Mouse (Mus musculus): ENCODE data around the gene Vat1l.

Gene Vat1l

GRCm38 (mm10) chr8:114384189-114384588 is 178.8 kb downstream of the Vat1l start:
- no peak for ATAC-seq (ENCODE audit: insufficient number of reproducible peaks, low FRiP score, low TSS enrichment)

GRCm38 (mm10) chr8:114387494-114387893 is 182.1 kb downstream of the Vat1l start:
- no peak for ATAC-seq (ENCODE audit: insufficient number of reproducible peaks, low FRiP score, low TSS enrichment)

- ATAC-seq (ENCODE audit: insufficient number of reproducible peaks, low FRiP score, low TSS enrichment), result no peak
Measured at GRCm38 (mm10) chr8:114390465-114391254, 185.2 kb downstream of the Vat1l start.

GRCm38 (mm10) chr8:114398326-114398725 is 192.9 kb downstream of the Vat1l start:
- ATAC-seq (ENCODE audit: insufficient number of reproducible peaks, low FRiP score, low TSS enrichment), result no peak

DNA sequence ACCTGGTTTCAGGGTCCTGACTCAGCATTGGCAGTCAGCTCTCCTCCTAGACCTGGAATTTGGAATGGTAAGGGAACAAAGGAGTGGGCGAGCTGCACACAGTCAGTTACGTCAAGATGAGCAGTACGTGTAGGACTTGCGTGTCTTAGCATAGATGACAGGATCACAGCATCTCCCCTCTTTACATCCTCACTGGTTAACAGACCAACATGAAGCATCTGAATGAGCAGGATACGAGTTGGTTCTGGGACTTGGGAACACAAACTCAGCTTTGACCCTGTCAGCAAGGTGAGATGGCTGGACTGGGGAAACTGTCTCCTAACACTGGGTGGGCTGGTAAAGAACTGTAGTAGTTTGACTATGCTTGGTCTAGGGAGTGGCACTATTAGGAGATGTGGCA is 193.9 kb downstream of the Vat1l start:
- ATAC-seq (ENCODE audit: insufficient number of reproducible peaks, low FRiP score, low TSS enrichment), result no peak

- ATAC-seq (ENCODE audit: insufficient number of reproducible peaks, low FRiP score, low TSS enrichment), result no peak
Measured at GRCm38 (mm10) chr8:114401679-114402078, 196.3 kb downstream of the Vat1l start.

GRCm38 (mm10) chr8:114411421-114411820 is 206.0 kb downstream of the Vat1l start:
- no peak for ATAC-seq (ENCODE audit: insufficient number of reproducible peaks, low FRiP score, low TSS enrichment)

DNA sequence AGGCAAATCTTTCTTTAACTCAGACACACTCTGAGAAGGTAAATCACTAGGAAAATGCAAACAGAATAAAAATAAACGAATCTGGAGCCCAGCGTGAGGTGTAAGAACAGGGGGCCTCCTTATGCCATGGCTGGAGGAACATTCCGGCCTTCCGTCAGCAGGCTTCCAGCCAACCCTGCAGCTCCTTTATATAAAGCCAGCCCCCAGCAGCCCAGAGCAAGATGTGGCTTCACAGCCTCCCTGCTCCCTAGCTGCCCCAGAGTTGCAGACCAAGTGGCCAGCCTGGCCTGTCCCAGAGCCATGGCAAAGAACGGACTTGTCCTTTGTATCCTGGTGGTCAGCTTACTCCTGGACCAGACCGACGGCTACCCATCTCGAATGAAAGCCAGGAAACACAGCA is 212.4 kb downstream of the Vat1l start, which contains the start of gene Clec3a:
TSS of gene Clec3a (plus strand) at position 301 of the 400 bp plus-strand sequence.
- ATAC-seq (ENCODE audit: insufficient number of reproducible peaks, low FRiP score, low TSS enrichment), result no peak

DNA sequence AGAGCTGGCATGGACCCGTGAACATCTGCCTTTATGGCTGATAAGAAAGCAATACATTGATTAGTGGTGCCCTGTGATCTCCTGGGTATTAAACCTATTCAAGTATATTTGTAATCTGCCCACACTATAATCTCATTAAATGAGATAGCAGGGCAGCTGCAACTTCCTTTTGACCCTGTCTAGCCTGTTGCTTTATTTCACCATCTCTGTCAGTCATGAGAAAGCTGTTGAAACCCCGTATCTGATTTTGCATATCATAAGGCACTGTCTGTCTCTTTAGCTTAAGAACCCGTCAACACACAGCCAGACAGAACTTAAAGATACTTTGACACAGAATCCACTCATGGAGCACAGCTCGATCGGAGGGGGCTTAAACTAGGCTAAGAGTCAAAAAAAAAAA is 213.1 kb downstream of the Vat1l start:
- ATAC-seq (ENCODE audit: insufficient number of reproducible peaks, low FRiP score, low TSS enrichment), result no peak

DNA sequence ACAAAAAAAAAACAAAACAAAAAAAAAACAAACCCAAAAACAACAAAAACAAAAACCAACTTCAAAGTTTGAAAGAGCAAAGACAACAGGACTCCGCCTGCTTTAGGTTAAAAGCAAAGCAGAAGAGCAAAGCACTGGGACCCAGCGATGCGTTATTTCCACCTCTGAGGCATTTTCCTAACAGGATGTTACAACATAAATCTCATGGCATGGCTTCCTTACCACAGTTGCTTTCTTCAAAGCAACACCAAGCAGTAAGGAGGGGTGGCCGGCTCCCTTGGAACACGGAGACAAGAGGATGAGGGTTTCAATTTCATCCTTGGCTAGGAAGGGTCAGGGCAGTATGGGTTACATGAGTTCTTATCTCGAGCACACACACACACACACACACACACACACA is 213.5 kb downstream of the Vat1l start:
- no peak for ATAC-seq (ENCODE audit: insufficient number of reproducible peaks, low FRiP score, low TSS enrichment)

DNA sequence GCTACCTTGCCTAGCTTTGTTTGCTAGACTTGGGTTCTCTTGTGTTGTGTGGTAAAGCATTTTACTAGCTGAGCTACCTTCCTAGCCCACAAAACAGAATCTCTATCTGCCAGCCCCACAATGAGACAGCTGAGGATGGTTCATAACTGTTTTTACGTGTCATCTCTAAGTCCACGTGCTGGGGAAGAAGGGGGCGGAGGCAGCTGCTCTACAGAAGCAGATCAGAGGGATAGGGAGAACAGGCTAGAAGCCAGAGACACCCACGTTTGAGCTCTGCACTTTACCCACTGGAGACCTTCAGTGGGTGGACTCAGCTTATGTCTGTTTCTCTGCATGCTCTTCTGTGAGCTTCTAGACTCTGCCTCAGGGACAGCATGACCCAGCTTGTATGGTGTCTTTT is 216.1 kb downstream of the Vat1l start:
- no peak for ATAC-seq (ENCODE audit: insufficient number of reproducible peaks, low FRiP score, low TSS enrichment)

All from cerebellum, adult (tissue).